Mouse (Mus musculus) testis, adult 2 months (tissue): ENCODE data around the gene Olfm2.

ENCODE experiments used
- CTCF ChIP-seq: fragments of 200-500 bp; IDR thresholded peaks from 2 replicates; pipeline ENCODE4 v1.5.1; 2012; ENCODE audit warnings: low read depth, mild to moderate bottlenecking, inconsistent platforms, low read length, moderate library complexity; ENCODE audit not compliant: control insufficient read depth, insufficient read depth, insufficient replicate concordance
- POLR2A ChIP-seq: fragments of 200-500 bp; IDR thresholded peaks from 2 replicates; pipeline ENCODE4 v1.6.1; 2012; ENCODE audit warnings: low read depth, mild to moderate bottlenecking, inconsistent platforms, low read length, moderate library complexity; ENCODE audit not compliant: control insufficient read depth

GRCm38 (mm10) chr9:20727601-20728113, 18.5 kb downstream of the Olfm2 start:
- TF ChIP-seq CTCF (no peak), POLR2A (no peak)
